Mouse (Mus musculus): ENCODE data around the gene Ranbp2.

- TF ChIP-seq CTCF (IDR thresholded peaks at IDR 0.05; ENCODE audit: low read depth, low read length), result no peak
- no peak for TF ChIP-seq POLR2A (IDR thresholded peaks at IDR 0.05; ENCODE audit: extremely low read depth, insufficient read depth, low read length)
Observed at GRCm38 (mm10) chr10:58445850-58446249, 870 bp upstream of the Ranbp2 start.
